Mouse (Mus musculus): Measurements from ENCODE around the gene Pnpla3.

Pnpla3 gene

DNA sequence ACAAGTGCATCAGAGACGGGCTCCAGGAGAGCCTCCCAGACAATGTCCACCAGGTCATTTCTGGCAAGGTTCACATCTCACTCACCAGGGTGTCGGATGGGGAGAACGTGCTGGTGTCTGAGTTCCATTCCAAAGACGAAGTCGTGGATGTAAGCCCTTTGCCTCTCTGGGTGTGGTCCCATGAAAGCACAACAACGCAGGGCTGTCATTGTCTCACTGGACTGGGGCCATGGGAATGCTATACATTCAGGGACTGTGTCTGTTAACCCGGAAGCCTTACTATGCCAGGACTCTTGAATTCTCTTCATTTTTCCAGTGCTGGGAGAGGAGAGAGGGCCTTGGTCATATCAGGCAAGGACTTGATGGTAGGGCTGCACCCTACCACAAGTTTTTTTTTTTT is 3.5 kb downstream of the Pnpla3 start:
- in situ Hi-C loops (cut with MboI; ENCODE audit: low sequenced_read_pairs), result no loop called here

DNA sequence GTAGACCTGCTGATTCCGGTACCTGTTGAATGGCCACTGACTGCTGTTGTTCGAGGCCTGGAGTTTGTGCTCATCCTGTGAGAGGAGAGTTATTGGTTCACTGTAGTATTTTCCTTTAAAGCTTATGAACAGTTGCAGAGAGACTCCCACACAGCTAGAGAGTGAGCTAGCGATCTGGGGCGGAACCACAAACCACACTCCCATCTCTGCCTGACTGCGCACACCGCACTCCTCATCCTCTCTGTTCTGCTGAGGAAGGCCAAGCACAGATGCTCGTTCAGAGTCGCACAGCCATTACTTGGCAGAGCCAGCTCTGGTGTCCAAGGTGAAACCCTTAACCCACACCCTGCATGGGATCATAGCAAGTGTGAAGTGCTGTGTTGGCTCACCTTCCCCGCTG is 11.1 kb downstream of the Pnpla3 start:
- in situ Hi-C loops (cut with MboI; ENCODE audit: low sequenced_read_pairs), result no loop called here

DNA sequence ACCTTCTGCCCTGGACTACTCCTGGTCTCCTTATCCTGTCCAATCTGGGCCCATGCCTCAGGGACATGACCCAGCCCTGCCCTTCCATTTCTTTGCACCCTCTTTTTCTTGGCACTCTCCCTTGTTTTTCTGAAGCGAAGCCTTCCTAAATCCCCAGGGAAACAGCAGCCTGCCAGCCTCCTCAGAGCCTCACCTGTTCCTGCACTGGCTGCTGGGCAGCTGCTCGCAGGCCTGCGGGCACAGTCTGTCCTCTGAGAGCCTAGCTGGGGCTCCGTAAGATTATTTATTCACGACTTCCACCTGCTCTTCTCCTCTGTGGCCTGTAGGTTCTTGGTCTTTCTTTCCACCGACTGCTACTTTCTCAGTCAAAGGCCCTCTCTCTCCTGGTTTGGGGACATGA is 14.4 kb downstream of the Pnpla3 start:
- in situ Hi-C loops (cut with MboI; ENCODE audit: low sequenced_read_pairs), result no loop called here

DNA sequence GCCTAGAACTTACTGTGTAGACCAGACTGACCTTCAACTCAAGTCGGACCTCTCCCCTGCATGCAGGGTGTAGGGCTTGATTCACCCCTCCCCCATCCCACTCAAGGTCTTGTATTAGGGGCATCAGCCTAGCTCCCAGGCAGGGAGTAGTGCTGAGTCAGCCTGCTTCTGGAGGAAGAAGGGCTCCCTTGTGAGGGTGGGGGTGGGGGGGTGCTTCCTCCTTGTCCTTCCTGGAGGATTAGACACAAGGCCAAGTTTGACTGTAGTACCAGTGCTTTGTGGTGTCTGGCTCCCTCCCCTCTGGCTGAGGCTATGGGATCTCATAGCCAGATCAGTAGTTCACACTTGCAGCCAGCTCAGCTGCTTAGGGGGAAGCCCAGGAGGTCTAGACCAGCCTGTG is 16.3 kb downstream of the Pnpla3 start:
- in situ Hi-C loops (cut with MboI; ENCODE audit: low sequenced_read_pairs), result no loop called here

DNA sequence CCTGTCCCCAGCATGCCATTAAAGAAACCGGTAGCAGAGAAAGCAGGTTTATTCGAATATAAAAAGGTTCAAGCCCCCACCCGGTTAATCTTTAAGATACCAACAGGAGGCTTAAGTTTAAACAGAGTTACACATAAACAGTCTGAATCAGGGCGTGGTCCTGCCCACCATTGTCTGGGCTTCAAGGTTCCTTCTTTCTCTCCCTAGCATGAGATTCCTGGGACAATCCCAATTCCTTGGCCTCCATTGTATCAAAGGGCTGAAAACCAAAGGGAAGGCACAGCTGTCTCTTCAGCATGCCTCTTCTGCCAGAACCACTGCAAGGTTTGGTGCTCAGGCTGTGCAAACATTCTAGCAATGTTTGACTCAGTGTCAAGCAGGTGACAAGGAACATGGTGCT is 18.6 kb downstream of the Pnpla3 start:
- in situ Hi-C loops (cut with MboI; ENCODE audit: low sequenced_read_pairs), result no loop called here

DNA sequence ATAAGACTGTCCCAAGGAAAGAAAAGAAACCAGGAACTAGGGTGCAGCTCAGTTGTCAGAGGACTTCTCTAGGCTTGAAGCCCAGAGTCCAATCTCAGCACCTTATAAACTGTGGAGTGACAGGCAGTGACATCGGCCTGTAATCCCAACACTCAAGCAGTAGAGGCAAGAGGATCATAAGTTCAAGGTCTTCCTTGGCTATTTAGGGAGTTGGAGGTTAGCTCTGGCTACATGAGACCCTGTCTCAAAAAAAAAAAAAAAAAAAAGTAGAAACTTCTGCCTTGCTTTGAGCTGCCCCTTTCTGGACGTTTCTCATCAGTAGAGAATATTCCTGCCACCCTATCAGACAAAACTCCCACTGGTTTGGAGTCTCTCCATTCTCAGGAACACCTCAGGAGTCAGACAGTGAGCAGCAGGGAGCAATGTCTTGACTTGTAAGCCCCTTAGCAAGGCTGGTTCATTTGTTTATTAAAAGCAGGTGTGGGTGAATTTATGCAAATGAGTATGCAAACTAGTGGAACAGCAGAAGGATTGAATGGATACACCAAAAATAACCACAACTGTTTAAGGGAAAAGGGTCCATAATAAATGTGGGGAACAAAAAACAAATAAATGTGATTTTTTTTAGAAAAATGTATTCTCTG is 21.4 kb downstream of the Pnpla3 start:
- in situ Hi-C loops (cut with MboI; ENCODE audit: low sequenced_read_pairs), result no loop called here

DNA sequence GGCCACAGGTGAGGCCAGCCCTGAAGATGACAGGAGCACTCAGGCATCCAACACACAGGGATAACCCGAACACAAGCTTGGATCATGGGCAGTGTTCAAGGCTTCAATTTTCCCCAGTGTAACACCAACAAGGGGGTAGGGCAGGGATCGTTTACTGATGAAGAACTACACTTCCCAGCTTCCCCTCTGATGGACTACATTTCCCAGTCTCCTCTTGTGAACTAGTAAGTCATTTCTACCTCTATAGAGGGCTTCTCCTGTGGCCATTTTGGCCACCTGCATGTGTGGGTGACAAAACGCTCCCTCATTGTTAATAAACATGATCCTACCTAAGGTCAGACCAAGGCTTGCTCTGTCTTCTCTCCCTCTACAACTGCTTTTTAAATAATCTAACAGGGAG is 22.2 kb downstream of the Pnpla3 start:
- in situ Hi-C loops (cut with MboI; ENCODE audit: low sequenced_read_pairs), result no loop called here

DNA sequence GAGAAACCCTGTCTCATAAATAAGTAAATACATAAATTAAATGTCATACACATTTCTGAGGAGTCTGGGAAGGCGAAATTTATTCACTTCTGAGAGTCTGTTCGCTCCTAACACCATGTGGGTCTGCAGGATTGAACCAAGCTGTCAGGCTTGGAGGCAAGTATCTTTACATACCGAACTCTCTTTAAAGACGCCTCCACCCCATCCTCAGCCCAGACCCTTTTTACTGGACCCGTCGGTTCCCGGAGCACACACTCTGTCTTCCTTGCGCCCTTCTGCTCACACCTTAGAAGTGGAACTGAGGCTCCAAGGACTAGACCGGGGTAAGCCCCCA is 24.1 kb downstream of the Pnpla3 start:
- in situ Hi-C loops (cut with MboI; ENCODE audit: low sequenced_read_pairs), result no loop called here

DNA sequence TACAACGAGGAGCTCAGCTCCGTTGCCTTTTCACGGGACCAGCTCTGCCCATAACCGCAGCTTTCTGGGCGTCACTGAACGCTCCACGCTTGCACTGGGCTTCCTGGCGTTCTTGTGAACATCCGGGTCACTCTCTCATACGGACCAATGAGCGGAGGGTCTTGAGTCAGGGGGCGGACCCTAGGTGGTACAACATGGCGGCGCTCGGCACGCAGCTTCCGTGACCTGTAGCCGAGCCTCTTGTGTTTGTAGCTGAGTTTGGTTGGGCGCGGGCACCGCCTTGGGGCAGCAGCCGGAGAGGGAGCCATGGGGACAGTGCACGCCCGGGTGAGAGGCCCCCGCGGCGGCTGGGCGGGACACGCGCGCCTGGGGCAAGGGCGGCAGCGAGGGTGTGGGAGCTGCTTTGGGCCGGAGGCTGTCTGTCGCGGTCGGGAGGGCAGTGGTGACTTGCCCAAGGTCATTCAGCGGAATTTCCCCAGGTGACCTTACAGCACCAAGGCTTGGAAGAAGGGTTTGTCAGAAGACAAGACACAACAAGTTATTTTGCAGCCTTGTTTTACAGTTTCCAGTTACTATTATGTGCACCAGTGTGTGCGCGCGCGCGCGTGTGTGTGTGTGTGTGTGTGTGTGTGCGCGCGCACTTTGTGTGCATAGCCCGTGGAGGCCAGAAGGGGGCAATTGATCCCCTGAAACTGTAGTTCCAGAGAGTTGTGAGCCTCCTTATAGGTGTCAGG is 24.6 kb downstream of the Pnpla3 start, which contains the start of gene Samm50:
Gene Samm50 (plus strand): TSS at position 184 of the 734 bp plus-strand sequence.
- in situ Hi-C loops (cut with MboI; ENCODE audit: low sequenced_read_pairs), result no loop called here

DNA sequence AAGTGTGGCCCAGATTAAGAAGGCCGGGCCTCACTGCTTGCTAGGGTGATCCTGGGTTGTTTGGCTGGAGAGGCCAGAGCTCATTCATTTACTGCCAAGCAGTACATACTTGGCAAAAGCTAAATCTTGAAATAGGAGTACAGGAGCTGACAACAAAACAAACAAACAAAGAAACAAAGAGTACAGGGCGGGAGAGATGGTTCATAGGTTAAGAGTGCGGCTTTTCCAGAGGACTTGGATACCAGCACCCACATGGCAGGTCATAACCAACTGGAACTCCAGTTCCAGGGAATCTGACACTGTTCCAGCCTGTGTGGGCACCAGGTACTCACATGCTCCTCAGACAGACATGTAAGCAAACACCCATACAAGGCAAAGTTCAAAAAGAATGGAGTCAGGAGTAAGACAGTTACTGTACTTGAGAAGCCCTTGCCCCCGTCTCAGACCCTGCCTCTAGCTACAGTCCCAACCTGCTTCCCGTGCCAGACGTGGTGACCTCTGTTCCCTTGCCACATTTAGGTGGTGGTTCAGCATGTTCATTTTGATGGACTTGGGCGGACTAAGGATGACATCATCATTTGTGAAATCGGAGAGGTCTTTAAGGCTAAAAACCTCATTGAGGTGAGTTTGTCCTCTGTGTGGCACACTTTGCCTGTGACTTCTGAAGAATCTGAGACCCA is 29.0 kb downstream of the Pnpla3 start:
- in situ Hi-C loops (cut with MboI; ENCODE audit: low sequenced_read_pairs), result no loop called here

DNA sequence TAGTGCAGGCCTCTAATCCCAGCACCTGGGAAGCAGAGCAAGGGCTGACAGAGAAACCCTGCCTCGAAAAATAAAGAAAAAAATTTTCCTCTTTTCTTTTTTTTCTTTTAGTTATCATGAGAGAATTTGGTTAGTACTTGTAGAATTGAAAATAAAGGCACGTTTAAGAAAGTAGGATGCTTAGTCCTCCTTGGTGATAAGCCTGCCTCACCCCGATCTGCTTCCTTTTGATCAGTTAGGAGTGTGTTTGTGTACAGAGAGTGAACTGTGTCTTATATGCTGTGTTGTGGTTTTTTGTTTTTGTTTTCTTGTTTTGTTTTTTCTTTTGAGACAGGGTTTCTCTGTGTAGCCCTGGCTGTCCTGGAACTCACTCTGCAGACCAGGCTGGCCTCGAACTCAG is 39.7 kb downstream of the Pnpla3 start:
- in situ Hi-C loops (cut with MboI; ENCODE audit: low sequenced_read_pairs), result no loop called here

DNA sequence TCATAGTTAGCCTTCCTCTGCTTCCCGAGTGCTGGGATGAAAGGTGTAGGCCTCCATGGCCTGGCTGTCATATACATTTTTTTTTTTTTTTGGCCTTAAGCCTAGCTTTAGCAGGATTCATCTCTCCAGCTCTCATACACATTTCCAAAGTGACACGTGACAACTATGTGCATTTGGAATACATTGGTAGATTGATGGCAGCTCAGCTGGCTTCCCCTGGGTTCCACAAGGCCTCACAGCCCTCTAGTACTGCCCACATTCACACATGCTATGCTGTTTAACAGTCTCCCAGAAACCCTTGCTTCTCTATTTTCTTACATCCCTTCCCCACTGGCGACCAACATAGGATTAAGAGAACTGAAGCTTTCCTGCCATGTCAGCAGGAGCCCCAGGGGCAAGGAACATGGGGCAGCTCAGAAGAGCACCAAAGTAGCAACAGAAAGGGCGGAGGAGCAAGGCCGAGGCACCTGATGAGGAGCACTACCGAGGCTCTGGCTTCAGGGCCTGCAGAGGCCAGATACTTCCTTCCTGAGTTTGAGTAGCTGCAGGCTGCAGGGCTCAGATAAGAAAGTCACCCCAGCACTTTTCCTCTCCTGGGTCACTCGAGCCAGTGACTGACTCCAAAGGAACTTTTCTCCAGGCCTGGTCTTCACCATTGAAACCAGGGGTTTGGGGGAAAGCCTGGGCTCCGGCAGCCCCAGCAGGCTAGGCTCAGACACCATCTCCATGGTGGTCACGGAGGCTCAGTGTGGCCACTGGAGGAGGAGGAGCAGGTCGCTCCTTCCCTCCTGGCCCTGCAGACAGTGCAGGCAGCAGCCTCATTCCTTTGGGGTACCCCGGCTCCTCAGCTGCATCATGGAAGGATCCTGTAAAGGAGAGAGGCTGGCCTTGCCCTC is 42.1 kb downstream of the Pnpla3 start:
- in situ Hi-C loops (cut with MboI; ENCODE audit: low sequenced_read_pairs), result loop anchor here (10.0 kb wide), 1 partner anchor 405 kb away; no protein-coding TSS in a partner anchor

DNA sequence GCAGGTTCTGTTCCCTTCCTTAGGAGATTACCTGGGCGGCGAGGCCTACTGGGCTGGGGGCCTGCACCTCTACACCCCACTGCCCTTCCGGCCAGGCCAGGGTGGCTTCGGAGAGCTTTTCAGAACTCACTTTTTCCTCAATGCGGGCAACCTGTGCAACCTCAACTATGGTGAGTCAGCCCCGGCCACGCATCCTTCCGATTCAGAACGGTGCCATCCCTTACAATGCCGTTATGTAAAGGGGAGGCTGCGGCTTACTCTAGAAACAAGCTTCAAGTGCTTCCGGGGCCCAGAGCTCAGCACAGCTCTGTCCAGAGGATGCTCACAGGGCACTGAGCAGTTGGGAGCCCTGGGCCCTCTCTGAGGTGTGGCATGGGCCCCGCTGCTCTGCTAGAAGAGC is 42.8 kb downstream of the Pnpla3 start:
- in situ Hi-C loops (cut with MboI; ENCODE audit: low sequenced_read_pairs), result loop anchor here (10.0 kb wide), 1 partner anchor 404 kb away; no protein-coding TSS in a partner anchor

DNA sequence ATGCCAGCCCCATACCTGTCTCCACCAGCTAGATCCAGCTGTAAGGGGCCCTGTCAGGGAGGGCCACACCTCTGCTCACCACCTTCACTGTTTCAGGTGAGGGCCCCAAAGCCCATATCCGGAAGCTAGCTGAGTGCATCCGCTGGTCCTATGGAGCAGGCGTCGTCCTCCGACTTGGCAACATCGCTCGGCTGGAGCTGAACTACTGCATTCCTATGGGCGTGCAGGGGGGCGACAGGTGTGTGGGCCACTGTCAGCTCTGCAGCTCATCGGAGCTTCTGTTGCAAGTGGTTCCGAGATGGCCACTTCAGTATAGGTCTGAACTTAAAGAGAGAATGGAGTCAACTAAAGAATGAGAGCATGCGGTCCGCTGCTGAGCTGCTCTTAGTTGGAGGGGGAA is 43.3 kb downstream of the Pnpla3 start:
- in situ Hi-C loops (cut with MboI; ENCODE audit: low sequenced_read_pairs), result loop anchor here (10.0 kb wide), 1 partner anchor 404 kb away; no protein-coding TSS in a partner anchor

DNA sequence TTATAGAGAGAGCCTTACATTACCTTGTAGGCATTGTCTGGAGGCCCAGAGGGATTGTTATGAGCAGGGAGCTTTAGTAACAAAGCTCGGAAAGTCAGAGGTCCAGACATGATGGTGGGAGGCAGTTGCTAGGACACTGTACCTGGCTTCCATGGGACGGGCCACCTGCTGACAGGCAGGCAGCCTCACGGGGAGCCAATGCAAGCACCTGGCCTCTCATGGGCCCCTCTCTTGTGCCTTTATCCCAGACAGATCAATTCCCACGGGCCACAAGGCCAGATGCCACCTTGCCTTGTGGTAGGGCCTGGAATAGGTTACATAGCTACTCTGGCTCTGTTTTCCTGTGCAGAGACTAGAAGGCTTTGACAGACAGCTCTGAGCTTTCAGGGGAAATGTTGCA is 43.9 kb downstream of the Pnpla3 start:
- in situ Hi-C loops (cut with MboI; ENCODE audit: low sequenced_read_pairs), result loop anchor here (10.0 kb wide), 1 partner anchor 403 kb away; no protein-coding TSS in a partner anchor

DNA sequence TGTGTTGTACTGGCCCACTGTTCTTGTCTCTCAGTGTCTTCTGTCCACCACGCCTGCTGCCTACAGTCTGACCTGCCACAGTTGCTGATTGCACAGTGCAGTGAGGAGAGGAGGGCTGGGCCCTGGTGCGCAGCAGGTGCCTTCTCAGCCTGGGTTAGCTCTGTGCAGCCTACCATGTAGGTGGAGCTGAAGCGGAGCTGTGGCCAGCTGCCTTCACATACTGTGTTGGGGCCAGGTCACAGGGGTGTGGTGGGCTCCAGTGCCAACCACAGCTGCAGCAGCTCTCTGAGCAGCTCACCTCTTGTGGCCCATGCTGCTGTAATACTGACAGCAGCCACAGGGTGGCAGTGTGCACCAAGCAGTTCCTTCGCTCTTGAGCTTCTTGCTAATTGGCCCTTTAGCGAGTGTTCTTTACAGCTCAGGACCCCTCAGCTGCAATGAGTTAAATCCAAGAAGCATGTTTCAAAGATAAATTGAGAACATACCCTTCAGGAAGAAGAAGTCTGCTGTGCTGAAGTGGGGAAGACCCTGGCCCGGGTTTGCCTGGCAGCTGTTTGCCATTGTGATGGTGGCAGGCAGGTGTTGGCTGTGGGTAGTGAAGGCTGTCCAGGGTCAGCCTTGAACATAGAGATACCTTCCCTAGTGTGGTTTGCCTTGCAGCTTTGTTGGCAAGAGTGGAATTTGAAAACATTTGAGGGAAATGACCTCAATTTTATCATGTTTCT is 44.6 kb downstream of the Pnpla3 start:
- in situ Hi-C loops (cut with MboI; ENCODE audit: low sequenced_read_pairs), result loop anchor here (10.0 kb wide), 1 partner anchor 403 kb away; no protein-coding TSS in a partner anchor

DNA sequence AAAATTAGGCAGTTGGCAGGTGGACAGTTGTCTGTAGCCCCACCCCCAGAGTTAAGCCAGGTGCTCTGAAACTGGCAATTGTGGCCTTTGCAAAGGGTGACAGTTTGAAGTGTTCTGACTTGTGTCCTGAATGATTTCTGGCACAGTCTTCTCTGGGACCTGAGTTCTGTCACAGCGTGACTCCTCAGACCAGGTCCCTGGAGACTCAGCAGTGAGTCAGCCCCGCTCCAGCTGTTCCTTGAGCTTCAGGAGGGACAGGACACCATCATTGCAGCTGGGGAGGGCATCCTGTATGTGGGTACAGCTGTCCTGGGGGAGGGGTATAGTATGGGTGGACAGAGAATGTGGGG is 45.1 kb downstream of the Pnpla3 start:
- in situ Hi-C loops (cut with MboI; ENCODE audit: low sequenced_read_pairs), result loop anchor here (10.0 kb wide), 1 partner anchor 402 kb away; no protein-coding TSS in a partner anchor

DNA sequence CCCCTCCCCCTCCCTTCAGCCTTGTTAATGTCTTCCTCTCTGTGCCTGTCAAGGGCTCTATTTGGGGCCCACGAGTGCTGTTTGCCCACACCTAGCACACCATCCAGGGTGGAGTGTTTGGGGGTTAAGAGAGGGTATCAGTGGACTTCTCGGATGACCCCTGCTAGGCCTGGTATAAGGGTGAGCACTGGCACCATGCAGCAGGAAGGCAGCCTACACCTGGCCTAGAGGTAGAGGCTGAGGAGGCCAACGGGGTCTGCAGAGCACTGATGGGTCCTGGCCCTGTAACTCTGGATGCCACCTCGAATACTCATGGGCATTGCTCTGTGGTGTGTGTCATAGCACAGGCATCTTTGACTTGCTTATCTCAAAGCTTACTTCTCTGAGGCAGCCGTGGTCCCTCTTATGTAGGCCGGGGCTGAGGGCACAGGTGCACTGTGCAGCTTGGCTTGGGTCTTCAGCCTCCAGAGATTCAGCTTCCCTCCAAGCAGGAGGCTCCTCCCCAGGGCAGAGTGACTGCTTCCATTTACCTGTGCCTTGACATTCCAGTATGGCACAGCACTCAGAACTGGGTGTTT is 45.6 kb downstream of the Pnpla3 start:
- in situ Hi-C loops (cut with MboI; ENCODE audit: low sequenced_read_pairs), result loop anchor here (10.0 kb wide), 1 partner anchor 402 kb away; no protein-coding TSS in a partner anchor

DNA sequence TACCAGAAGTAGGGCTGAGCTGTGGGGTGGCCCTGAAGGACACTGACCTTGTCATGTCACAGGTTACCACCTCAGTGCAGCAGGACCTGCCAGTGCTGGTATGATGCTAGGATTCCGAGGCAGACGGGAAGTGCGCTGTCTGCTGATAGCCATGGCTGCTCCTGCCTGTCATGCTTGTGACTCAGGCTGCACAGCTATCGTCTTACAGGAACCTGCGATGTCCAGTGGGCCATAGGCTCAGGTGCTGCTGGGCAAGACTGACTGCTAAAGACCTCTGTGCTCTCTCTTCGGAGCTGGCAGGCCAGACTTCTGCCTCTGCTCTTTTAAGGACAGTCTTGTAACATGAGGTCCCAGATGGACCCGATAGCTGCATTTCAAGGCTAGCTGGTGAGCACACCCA is 46.8 kb downstream of the Pnpla3 start:
- in situ Hi-C loops (cut with MboI; ENCODE audit: low sequenced_read_pairs), result loop anchor here (10.0 kb wide), 1 partner anchor 400 kb away; no protein-coding TSS in a partner anchor

DNA sequence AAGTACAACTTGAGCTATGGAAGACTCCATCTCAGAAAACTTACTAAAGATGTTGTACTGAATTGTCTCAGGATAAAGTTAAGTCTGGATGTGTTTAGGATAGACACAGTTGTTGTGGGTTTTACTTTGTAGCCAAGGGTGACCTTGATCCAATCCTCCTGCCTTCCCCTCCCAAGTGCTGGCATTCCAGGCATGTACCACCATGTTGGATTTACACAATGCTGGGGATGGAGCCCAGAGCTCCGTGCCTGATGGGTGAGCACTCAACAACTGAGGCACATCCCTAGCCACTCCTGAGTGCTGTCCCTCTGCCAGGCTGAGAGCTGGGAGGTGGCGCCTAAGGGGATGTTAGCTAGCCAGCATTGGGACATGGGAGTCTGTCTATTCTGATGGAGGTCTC is 47.6 kb downstream of the Pnpla3 start:
- in situ Hi-C loops (cut with MboI; ENCODE audit: low sequenced_read_pairs), result loop anchor here (10.0 kb wide), 1 partner anchor 400 kb away; no protein-coding TSS in a partner anchor

All from CH12F3 (cell line).